10 mouse cellular contexts compared by ENCODE assay signal in the genomic region with DNA sequence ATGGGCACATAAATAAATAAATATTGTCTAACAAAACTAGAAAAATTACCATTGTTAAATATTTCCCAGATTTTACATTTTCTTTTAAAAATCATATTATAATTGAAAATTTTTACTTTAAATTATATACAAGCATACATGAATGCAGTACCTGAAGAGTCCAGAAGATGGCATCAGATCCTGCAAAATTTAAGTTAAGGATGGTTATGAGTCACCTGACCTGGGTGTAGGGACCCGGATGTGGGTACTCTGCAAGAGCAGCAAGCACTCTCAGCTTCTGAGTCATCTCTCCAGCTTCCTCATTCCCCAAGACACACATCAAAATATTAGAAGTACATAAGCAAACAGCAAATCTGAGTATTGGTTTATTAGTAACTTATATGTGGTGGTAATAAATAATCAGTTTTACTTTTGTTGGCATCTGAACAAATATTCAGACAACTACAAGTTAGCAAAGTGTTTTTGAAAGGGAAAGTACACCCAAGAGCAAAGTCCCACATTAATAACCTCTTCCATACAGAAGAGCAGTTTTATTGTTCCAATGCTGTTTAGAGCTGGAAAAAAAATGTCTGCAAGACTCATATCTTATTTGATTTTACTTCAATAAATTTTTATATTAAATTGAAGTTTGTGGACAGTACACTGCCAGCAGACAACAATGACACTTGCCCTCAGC. TPM values are rescaled to one million over a fixed set of nuclear protein-coding genes. Genes with fewer than 3 reads are reported as not detected.
A peak's percentile ranks its signal among the peaks of the same experiment; 100 is the strongest.
DNase-seq lines count a peak whose midpoint lies in the region; ATAC-seq and TF ChIP-seq lines count a peak whose summit lies in the region.
"Had no signal": no experiment of that assay in that cellular context is flagged by ENCODE, and none has a peak within 500 bp of the region (broad histone marks: within the 10 kb centered on the region; RNA-seq: fewer than 3 reads in every experiment).

No protein-coding gene starts in this region.

- no peaks in the 10 kb centered on the region for H3K79me2 ChIP-seq in MEL (ENCODE audit: control insufficient read depth, insufficient read depth, low read length, poor library complexity)

- peaks cover 25% of the 10 kb centered on the region for H3K4me1 ChIP-seq in kidney, adult 2 months (ENCODE audit: control insufficient read depth, insufficient read depth, low read length)
- no peaks in the 10 kb centered on the region for H3K4me1 ChIP-seq in kidney, embryonic 14.5 days (ENCODE audit: control insufficient read depth, insufficient read depth, low read length)
- H3K4me1 ChIP-seq in MEL (ENCODE audit: control insufficient read depth in 1 of 2, insufficient read depth in 2 of 2, low read length in 2 of 2), result no peaks in the 10 kb centered on the region
- no peaks in the 10 kb centered on the region for H3K4me1 ChIP-seq in forebrain, embryonic 16.5 days (replicated peaks; ENCODE audit: control insufficient read depth, insufficient read depth, low read length)

- DNase-seq in kidney, adult 2 months, result peak; percentile 60
- DNase-seq in MEL (ENCODE audit: low read depth, low spot score), result peak; percentile 92
- no peak for DNase-seq in urinary bladder, postnatal 36 days (ENCODE audit: low spot score in 2 of 2)
- DNase-seq in layer of hippocampus, postnatal 36 days, result no peak

- ATAC-seq in kidney, embryonic 14.5 days (ENCODE audit: low FRiP score, low TSS enrichment), result no peak
- ATAC-seq in granulocyte monocyte progenitor cell, adult 5-6 weeks (replicated peaks; ENCODE audit: poor library complexity, severe bottlenecking), result peak; percentile 96
- peak; percentile 99 for ATAC-seq in neutrophil, adult 5-6 weeks (ENCODE audit: extremely low read depth, insufficient number of reproducible peaks, low FRiP score, poor library complexity, severe bottlenecking)
- no peak for ATAC-seq in forebrain, embryonic 16.5 days

- TF ChIP-seq EP300 in MEL (IDR thresholded peaks at IDR 0.05; ENCODE audit: low read depth in 1 of 2, low read length in 2 of 2), result 0 out of 4 replicates have a peak, but pooled peaks have one; percentile 7 to 11

- H3K9ac ChIP-seq in kidney, embryonic 14.5 days (ENCODE audit: low read depth, low read length), result no peak overlapping the region
- H3K9ac ChIP-seq in MEL (ENCODE audit: control insufficient read depth, low read depth, low read length, poor library complexity, severe bottlenecking), result no peak overlapping the region
- H3K9ac ChIP-seq in forebrain, embryonic 16.5 days (replicated peaks; ENCODE audit: low read depth, low read length), result no peak overlapping the region
- H3K9ac ChIP-seq: heart, embryonic 13.5 days; liver, embryonic 15.5 days had no signal

- no peak; the same call in none of the 2 replicates for TF ChIP-seq RAD21 in MEL (IDR thresholded peaks at IDR 0.05; ENCODE audit: low read depth, low read length)

- H3K27ac ChIP-seq in kidney, adult 2 months (ENCODE audit: insufficient read depth, low read depth, low read length), result peak overlapping the region; percentile 88
- no peak overlapping the region for H3K27ac ChIP-seq in kidney, embryonic 14.5 days (ENCODE audit: low read depth, low read length)
- no peak overlapping the region for H3K27ac ChIP-seq in MEL (ENCODE audit: control insufficient read depth, low read depth, low read length)
- H3K27ac ChIP-seq in forebrain, embryonic 16.5 days (ENCODE audit: low read length), result no peak overlapping the region
- H3K27ac ChIP-seq: heart, embryonic 13.5 days; liver, embryonic 15.5 days had no signal

- no peaks in the 10 kb centered on the region for H3K36me3 ChIP-seq in kidney, adult 2 months (ENCODE audit: control insufficient read depth, insufficient read depth, low read length)
- no peaks in the 10 kb centered on the region for H3K36me3 ChIP-seq in kidney, embryonic 14.5 days (ENCODE audit: control insufficient read depth, insufficient read depth, low read length)
- H3K36me3 ChIP-seq in MEL (ENCODE audit: control insufficient read depth in 1 of 2, insufficient read depth in 2 of 2, low read length in 2 of 2), result no peaks in the 10 kb centered on the region; a peak in 1 of 4 replicates
- no peaks in the 10 kb centered on the region for H3K36me3 ChIP-seq in forebrain, embryonic 16.5 days (ENCODE audit: control insufficient read depth, insufficient read depth)
- H3K36me3 ChIP-seq: heart, embryonic 13.5 days; liver, embryonic 15.5 days had no signal

- no peaks in the 10 kb centered on the region for H3K9me3 ChIP-seq in kidney, embryonic 14.5 days (ENCODE audit: control insufficient read depth, low read length)
- no peaks in the 10 kb centered on the region for H3K9me3 ChIP-seq in MEL (replicated peaks; ENCODE audit: insufficient read depth, low read length)
- H3K9me3 ChIP-seq in forebrain, embryonic 16.5 days (ENCODE audit: control insufficient read depth, low read length), result no peaks in the 10 kb centered on the region
- H3K9me3 ChIP-seq: heart, embryonic 13.5 days; liver, embryonic 15.5 days had no signal

- H3K4me2 ChIP-seq in kidney, embryonic 14.5 days (replicated peaks; ENCODE audit: low read depth, low read length), result no peak overlapping the region
- H3K4me2 ChIP-seq in forebrain, embryonic 16.5 days (ENCODE audit: low read length), result no peak overlapping the region
- H3K4me2 ChIP-seq: heart, embryonic 13.5 days; liver, embryonic 15.5 days had no signal

- no peak for TF ChIP-seq POLR2A in kidney, adult 2 months (IDR thresholded peaks at IDR 0.05; ENCODE audit: low read depth, low read length)
- TF ChIP-seq POLR2A in MEL (IDR thresholded peaks at IDR 0.05; ENCODE audit: control insufficient read depth in 1 of 2, insufficient read depth in 1 of 2, low read depth in 1 of 2, low read length in 2 of 2, poor library complexity in 1 of 2), result no peak

- no peaks in the 10 kb centered on the region for H3K27me3 ChIP-seq in kidney, adult 2 months (replicated peaks; ENCODE audit: control insufficient read depth, insufficient read depth, low read length)
- H3K27me3 ChIP-seq in kidney, embryonic 14.5 days (ENCODE audit: control insufficient read depth, insufficient read depth, low read length), result no peaks in the 10 kb centered on the region
- no peaks in the 10 kb centered on the region for H3K27me3 ChIP-seq in MEL (ENCODE audit: control insufficient read depth in 1 of 2, insufficient read depth in 2 of 2, low read length in 2 of 2)
- H3K27me3 ChIP-seq in forebrain, embryonic 16.5 days (replicated peaks; ENCODE audit: control insufficient read depth, insufficient read depth, low read length), result no peaks in the 10 kb centered on the region
- H3K27me3 ChIP-seq: heart, embryonic 13.5 days; liver, embryonic 15.5 days had no signal

- TF ChIP-seq CTCF in kidney, adult 2 months (conservative IDR thresholded peaks at IDR 0.05; ENCODE audit: insufficient read depth, insufficient read length, low read depth, low read length), result peak; percentile 33
- TF ChIP-seq CTCF in MEL (IDR thresholded peaks at IDR 0.05 in 2 of 3, conservative IDR thresholded peaks at IDR 0.05 in 1 of 3; ENCODE audit: control insufficient read depth in 1 of 3, insufficient read depth in 1 of 3, low read depth in 2 of 3, low read length in 3 of 3, poor library complexity in 1 of 3, severe bottlenecking in 1 of 3), result peak; percentile 30 to 81 (median 50)

- H3K4me3 ChIP-seq in kidney, adult 2 months (ENCODE audit: insufficient read depth, low read depth, low read length), result no peak overlapping the region
- no peak overlapping the region for H3K4me3 ChIP-seq in kidney, embryonic 14.5 days (ENCODE audit: low read length)
- H3K4me3 ChIP-seq in MEL (ENCODE audit: control insufficient read depth in 1 of 2, insufficient read depth in 1 of 2, low read depth in 2 of 2, low read length in 2 of 2), result no peak overlapping the region
- H3K4me3 ChIP-seq in forebrain, embryonic 16.5 days (replicated peaks; ENCODE audit: low read length), result no peak overlapping the region
- H3K4me3 ChIP-seq: heart, embryonic 13.5 days; liver, embryonic 15.5 days had no signal

- 36% methylated on average over 1 of the region's 1 CpGs for WGBS in kidney, adult 2 months
- 61% methylated on average over 1 of the region's 1 CpGs for WGBS in kidney, embryonic 14.5 days
- 62% methylated on average over 1 of the region's 1 CpGs for WGBS in forebrain, embryonic 16.5 days

TF ChIP-seq in MEL, 35 proteins besides CTCF, POLR2A, EP300 and RAD21 (continues in another document):
- TF ChIP-seq GATA1 (IDR thresholded peaks at IDR 0.05; ENCODE audit: low read depth, low read length) (no peak), JUND (IDR thresholded peaks at IDR 0.05; ENCODE audit: low read depth, low read length) (peak; percentile 86; the same call in 1 of the 2 replicates), KAT2A (conservative IDR thresholded peaks at IDR 0.05; ENCODE audit: low read depth, low read length) (no peak), SMC3 (IDR thresholded peaks at IDR 0.05; ENCODE audit: low read depth, low read length) (peak; percentile 98), USF1 (IDR thresholded peaks at IDR 0.05; ENCODE audit: low read depth, low read length) (peak; percentile 94), MAX (IDR thresholded peaks at IDR 0.05; ENCODE audit: low read length) (no peak), ETS1 (IDR thresholded peaks at IDR 0.05; ENCODE audit: low read depth, low read length) (0 out of 2 replicates have a peak, but pooled peaks have one; percentile 5), SIN3A (IDR thresholded peaks at IDR 0.05; ENCODE audit: low read length) (peak; percentile 21; the same call in 1 of the 2 replicates), TBP (IDR thresholded peaks at IDR 0.05; ENCODE audit: low read depth, low read length) (no peak), USF2 (IDR thresholded peaks at IDR 0.05; ENCODE audit: borderline replicate concordance in 1 of 2, insufficient read depth in 1 of 2, low read depth in 1 of 2, low read length in 2 of 2) (peak; percentile 35 to 72; a peak in 2 of 4 replicates), GABPA (IDR thresholded peaks at IDR 0.05; ENCODE audit: low read depth, low read length) (no peak), ZC3H11A (IDR thresholded peaks at IDR 0.05; ENCODE audit: low read depth, low read length) (peak; percentile 96), RCOR1 (IDR thresholded peaks at IDR 0.05; ENCODE audit: low read depth, low read length) (0 out of 2 replicates have a peak, but pooled peaks have one; percentile 34)

RNA-seq across cellular contexts. Expression of a gene that starts 51.6 kb away (rescaled TPM):
- polyA plus RNA-seq in kidney, adult 2 months (2012; rRNA removed), result 15.7 and 17.6 TPM in 2 replicates
- polyA plus RNA-seq in kidney, embryonic 14.5 days (2014; fragmentation: Nextera tagmentation; extraction: Ambion mirVana), result 6.1 and 7.0 TPM in 2 replicates
- not detected in 2 replicates for total RNA-seq in MEL (2012; rRNA removed)
- polyA plus RNA-seq in MEL (2012; ENCODE audit: insufficient read depth in 1 of 2, insufficient read length in 2 of 2, low read depth in 1 of 2, low replicate concordance in 2 of 2, missing spikeins in 1 of 2), result not detected
- total RNA-seq in granulocyte monocyte progenitor cell, adult 5-6 weeks (2014; fragmentation: Nextera tagmentation), result 26.7 and 47.4 TPM in 2 replicates
- total RNA-seq in granulocyte monocyte progenitor cell, adult 5-6 weeks (2017), result 18.5 and 20.7 TPM in 2 replicates
- 81.7 and 90.0 TPM in 2 replicates for total RNA-seq in neutrophil, adult 5-6 weeks (2017)
- 0.76 and 1.6 TPM in 2 replicates for polyA plus RNA-seq in forebrain, embryonic 16.5 days (2015; fragmentation: Nextera tagmentation; extraction: Ambion mirVana)
- total RNA-seq in layer of hippocampus, postnatal 36 days (2021), result 1 to 10 TPM in 1 of 2 experiments, under 1 TPM in 1; 0.80 to 1.3 TPM

Comparison
In these comparisons a context has a peak if more than half of its experiments do, and no peak if none do; other contexts are left out.
1. DNase-seq: peak in kidney, adult 2 months (single experiment) and MEL (single experiment); none in urinary bladder, postnatal 36 days (0 of 2) and layer of hippocampus, postnatal 36 days (0 of 2).
2. ATAC-seq: peak in granulocyte monocyte progenitor cell, adult 5-6 weeks (single experiment) and neutrophil, adult 5-6 weeks (single experiment); none in kidney, embryonic 14.5 days (single experiment) and forebrain, embryonic 16.5 days (single experiment).
3. RNA of a gene that starts 51.6 kb away (total RNA-seq): 81.7 to 90.0 TPM in neutrophil, adult 5-6 weeks and 18.5 to 47.4 TPM in granulocyte monocyte progenitor cell, adult 5-6 weeks; 0.80 to 1.3 TPM in layer of hippocampus, postnatal 36 days and not detected in MEL; every median in the first group is over 4 times any median in the second.